Comparison of ENCODE assay signal across 7 mouse cellular contexts in genomic region chr17:28951831-28952799, GRCm38 (mm10). TPM values are rescaled to one million over a fixed set of nuclear protein-coding genes. Genes with fewer than 3 reads are reported as not detected.
A peak's percentile ranks its signal among the peaks of the same experiment; 100 is the strongest.
DNase-seq lines count a peak whose midpoint lies in the region; ATAC-seq lines count a peak whose summit lies in the region.

Kctd20 (plus strand) TSS chr17:28951950.

- no peaks in the 10 kb centered on the region for H3K27me3 ChIP-seq in embryonic facial prominence, embryonic 10.5 days (replicated peaks; ENCODE audit: low read depth, poor library complexity, severe bottlenecking)
- no peaks in the 10 kb centered on the region for H3K27me3 ChIP-seq in limb, embryonic 10.5 days (ENCODE audit: low read depth, poor library complexity, severe bottlenecking)
- no peaks in the 10 kb centered on the region for H3K27me3 ChIP-seq in midbrain, embryonic 13.5 days

- H3K4me3 ChIP-seq in embryonic facial prominence, embryonic 10.5 days = peak within 1 kb of the TSS; percentile 78
- peak within 1 kb of the TSS; percentile 73 for H3K4me3 ChIP-seq in limb, embryonic 10.5 days
- H3K4me3 ChIP-seq in midbrain, embryonic 13.5 days (replicated peaks) = peak within 1 kb of the TSS; percentile 58

- ATAC-seq in granulocyte monocyte progenitor cell, adult 5-6 weeks (replicated peaks; ENCODE audit: poor library complexity, severe bottlenecking) = peak; percentile 71
- ATAC-seq in midbrain, embryonic 13.5 days = peak; percentile 95

- H3K4me2 ChIP-seq in midbrain, embryonic 13.5 days (replicated peaks) = peak within 1 kb of the TSS; percentile 85

- H3K4me1 ChIP-seq in embryonic facial prominence, embryonic 10.5 days = peaks cover 26% of the 10 kb centered on the region
- H3K4me1 ChIP-seq in limb, embryonic 10.5 days = peaks cover 18% of the 10 kb centered on the region
- H3K4me1 ChIP-seq in midbrain, embryonic 13.5 days (replicated peaks) = peaks cover 22% of the 10 kb centered on the region

- under 1% methylated on average over 79 of the region's 80 CpGs for WGBS in embryonic facial prominence, embryonic 10.5 days
- WGBS in limb, embryonic 10.5 days = under 1% methylated on average over 76 of the region's 80 CpGs
- WGBS in midbrain, embryonic 13.5 days = 1% methylated on average over 65 of the region's 80 CpGs

- H3K27ac ChIP-seq in embryonic facial prominence, embryonic 10.5 days (replicated peaks) = peak within 1 kb of the TSS; percentile 99
- H3K27ac ChIP-seq in limb, embryonic 10.5 days = peak within 1 kb of the TSS; percentile 98
- peak within 1 kb of the TSS; percentile 93 for H3K27ac ChIP-seq in midbrain, embryonic 13.5 days

- peak within 1 kb of the TSS; percentile 76 for H3K9ac ChIP-seq in midbrain, embryonic 13.5 days (replicated peaks)

- DNase-seq in adrenal gland, postnatal 10 days = peak; percentile 98
- peak; percentile 95 for DNase-seq in embryonic facial prominence, embryonic 10.5 days (ENCODE audit: low spot score)
- peak; percentile 92 for DNase-seq in kidney, adult 11 months
- peak; percentile 96 for DNase-seq in limb, embryonic 10.5 days (ENCODE audit: low spot score)
- peak; percentile 98 for DNase-seq in spleen, adult 12 weeks (ENCODE audit: low spot score)

- H3K36me3 ChIP-seq in embryonic facial prominence, embryonic 10.5 days (replicated peaks) = peaks cover 30% of the 10 kb centered on the region
- H3K36me3 ChIP-seq in limb, embryonic 10.5 days = peaks cover 27% of the 10 kb centered on the region
- 0 out of 2 replicates have a peak, but pooled peaks cover 4% of the 10 kb centered on the region for H3K36me3 ChIP-seq in midbrain, embryonic 13.5 days

- peaks cover 12% of the 10 kb centered on the region; the same call in 1 of the 2 replicates for H3K9me3 ChIP-seq in embryonic facial prominence, embryonic 10.5 days
- peaks cover 3% of the 10 kb centered on the region; the same call in 1 of the 2 replicates for H3K9me3 ChIP-seq in limb, embryonic 10.5 days (replicated peaks)
- H3K9me3 ChIP-seq in midbrain, embryonic 13.5 days = 0 out of 2 replicates have a peak, but pooled peaks cover 4% of the 10 kb centered on the region

RNA-seq across cellular contexts. Expression of gene Kctd20, which starts in this region (rescaled TPM):
- total RNA-seq in adrenal gland, postnatal 10 days (2021) = 10 to 100 TPM; 76.1 to 76.7 TPM
- polyA plus RNA-seq in embryonic facial prominence, embryonic 10.5 days (2016; fragmentation: Nextera tagmentation; extraction: Ambion mirVana) = 125 and 126 TPM in 2 replicates
- 99.8 and 132 TPM in 2 replicates for total RNA-seq in granulocyte monocyte progenitor cell, adult 5-6 weeks (2014; fragmentation: Nextera tagmentation)
- 146 and 162 TPM in 2 replicates for total RNA-seq in granulocyte monocyte progenitor cell, adult 5-6 weeks (2017)
- 121 and 129 TPM in 2 replicates for polyA plus RNA-seq in limb, embryonic 10.5 days (2016; fragmentation: Nextera tagmentation; extraction: Ambion mirVana)
- 97.3 and 97.9 TPM in 2 replicates for polyA plus RNA-seq in midbrain, embryonic 13.5 days (2015; fragmentation: Nextera tagmentation; extraction: Ambion mirVana)

Comparison
In these comparisons a context has a peak if more than half of its experiments do, and no peak if none do; other contexts are left out.
1. Peak in every context shown above with its lines: DNase-seq, ATAC-seq, H3K4me3 ChIP-seq and H3K27ac ChIP-seq.